Mouse (Mus musculus) lung, embryonic 15.5 days (tissue): ENCODE results near the gene Gbx2. TPM values are rescaled to one million over a fixed set of nuclear protein-coding genes. Genes with fewer than 3 reads are reported as not detected.

ENCODE experiments used
- ATAC-seq: fragments of 200-750 bp; cut with Nextera tagmentation; 2 replicates; pipeline ENCODE4 v1.8.0; 2017; ENCODE audit warnings: moderate number of reproducible peaks, borderline replicate concordance; ENCODE audit not compliant: low FRiP score, low TSS enrichment; ENCODE audit errors: extremely low read depth
- H3K27ac ChIP-seq: fragments of 300-500 bp; sonication (generic); 2 replicates; pipeline ENCODE4 v1.5.1; 2015; ENCODE audit warnings: moderate library complexity, mild to moderate bottlenecking, inconsistent platforms
- H3K27me3 ChIP-seq: fragments of 300-500 bp; sonication (generic); 2 replicates; pipeline ENCODE4 v1.6.1; 2015; ENCODE audit warnings: inconsistent platforms
- H3K36me3 ChIP-seq: fragments of 300-500 bp; sonication (generic); 2 replicates; pipeline ENCODE4 v1.6.1; 2015; ENCODE audit warnings: inconsistent platforms
- H3K4me1 ChIP-seq: fragments of 300-500 bp; sonication (generic); 2 replicates; pipeline ENCODE4 v1.6.1; 2015; ENCODE audit warnings: inconsistent platforms
- H3K4me2 ChIP-seq: fragments of 300-500 bp; sonication (generic); 2 replicates; pipeline ENCODE4 v1.6.1; 2015; ENCODE audit warnings: inconsistent platforms, mild to moderate bottlenecking, moderate library complexity
- H3K4me3 ChIP-seq: fragments of 300-500 bp; sonication (generic); 2 replicates; pipeline ENCODE4 v1.5.1; 2015; ENCODE audit warnings: mild to moderate bottlenecking, inconsistent platforms
- H3K9ac ChIP-seq: fragments of 300-500 bp; sonication (generic); 2 replicates; pipeline ENCODE4 v1.6.1; 2015; ENCODE audit warnings: inconsistent platforms
- H3K9me3 ChIP-seq: fragments of 300-500 bp; sonication (generic); 2 replicates; pipeline ENCODE4 v1.6.1; 2016; ENCODE audit warnings: inconsistent platforms
- WGBS: fragments of 180-500 bp; shearing (Covaris S2); methylation state at CpG from one replicate; pipeline ENCODE4 v1.1.7; 2015; 5-methylcytosine and 5-hydroxymethylcytosine counted together
- polyA plus RNA-seq: library from polyadenylated mRNA; unstranded; fragments of >200 nt; fragmentation: Nextera tagmentation; extraction: Ambion mirVana; gene quantifications from 2 replicates; pipeline ENCODE4 v1.2.1, GENCODE M21; 2015

Gene Gbx2
- polyA plus RNA-seq, 1 experiment from 2014 or later = 0.16 TPM

- H3K27me3 ChIP-seq = peaks cover 100% of the 10 kb centered on the region
- H3K4me2 ChIP-seq = no peak overlapping the region
- H3K9ac ChIP-seq = no peak overlapping the region
- no peaks in the 10 kb centered on the region for H3K9me3 ChIP-seq
- H3K4me1 ChIP-seq = peaks cover 18% of the 10 kb centered on the region
- no peak overlapping the region for H3K27ac ChIP-seq
- no peak for ATAC-seq
- no peak overlapping the region for H3K4me3 ChIP-seq
- 6% methylated on average over 21 of the region's 21 CpGs for WGBS
- no peaks in the 10 kb centered on the region for H3K36me3 ChIP-seq
These were observed 2.8 kb upstream of the Gbx2 start for GRCm38 (mm10) chr1:89933786-89934185.

DNA sequence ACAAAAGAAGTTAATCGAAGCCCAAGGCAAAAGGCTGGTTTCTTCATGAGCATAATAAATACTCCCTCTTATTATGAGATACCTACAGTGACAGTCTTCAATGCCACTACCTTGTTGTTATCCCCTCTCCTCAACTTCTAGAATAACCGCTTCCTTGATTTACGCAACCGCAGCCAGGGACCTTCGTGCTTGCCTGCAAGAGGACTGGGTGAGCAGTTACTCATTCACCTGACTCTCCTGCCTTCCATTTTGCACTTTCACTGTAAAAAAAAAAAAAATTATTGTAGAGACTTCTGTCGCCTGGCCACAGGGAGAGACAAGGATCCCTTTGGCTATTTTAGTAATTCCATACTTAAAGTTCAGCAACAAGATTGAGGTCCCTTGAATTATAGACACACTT, 2.0 kb upstream of the Gbx2 start:
- ATAC-seq = no peak
- no peaks in the 10 kb centered on the region for H3K36me3 ChIP-seq
- no peak overlapping the region for H3K27ac ChIP-seq
- no peak overlapping the region for H3K4me2 ChIP-seq
- WGBS = 14% methylated on average over 6 of the region's 6 CpGs
- peaks cover 18% of the 10 kb centered on the region for H3K4me1 ChIP-seq
- peaks cover 100% of the 10 kb centered on the region for H3K27me3 ChIP-seq
- no peak overlapping the region for H3K9ac ChIP-seq
- no peak overlapping the region for H3K4me3 ChIP-seq
- H3K9me3 ChIP-seq = no peaks in the 10 kb centered on the region

DNA sequence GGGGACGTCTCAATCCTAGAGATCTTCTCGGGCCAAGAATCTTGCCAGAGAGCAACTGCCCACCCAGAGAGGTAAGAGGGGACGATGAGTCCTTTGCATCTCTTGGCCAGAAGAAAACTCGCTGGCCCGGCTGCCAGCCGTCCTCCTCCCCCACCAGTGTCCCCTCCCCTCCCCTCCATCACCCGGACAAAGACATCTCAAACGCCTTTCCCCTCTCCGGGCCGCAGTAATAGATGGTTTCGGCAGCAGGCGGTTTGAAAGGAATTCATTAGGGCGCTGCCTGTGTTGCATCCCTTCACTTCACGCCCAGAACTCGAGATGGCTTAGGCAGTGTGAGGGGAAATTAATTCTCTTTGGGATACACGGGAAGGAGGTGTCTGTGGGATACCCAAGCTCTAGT, 1.6 kb upstream of the Gbx2 start:
- WGBS = 4% methylated on average over 16 of the region's 16 CpGs
- H3K9ac ChIP-seq = no peak overlapping the region
- H3K36me3 ChIP-seq = no peaks in the 10 kb centered on the region
- H3K27ac ChIP-seq = no peak overlapping the region
- H3K9me3 ChIP-seq = no peaks in the 10 kb centered on the region
- peaks cover 19% of the 10 kb centered on the region for H3K4me1 ChIP-seq
- no peak overlapping the region for H3K4me3 ChIP-seq
- H3K27me3 ChIP-seq = peaks cover 100% of the 10 kb centered on the region
- no peak overlapping the region for H3K4me2 ChIP-seq
- ATAC-seq = no peak

GRCm38 (mm10) chr1:89932021-89932423, 1.0 kb upstream of the Gbx2 start:
- H3K4me3 ChIP-seq = no peak overlapping the region

DNA sequence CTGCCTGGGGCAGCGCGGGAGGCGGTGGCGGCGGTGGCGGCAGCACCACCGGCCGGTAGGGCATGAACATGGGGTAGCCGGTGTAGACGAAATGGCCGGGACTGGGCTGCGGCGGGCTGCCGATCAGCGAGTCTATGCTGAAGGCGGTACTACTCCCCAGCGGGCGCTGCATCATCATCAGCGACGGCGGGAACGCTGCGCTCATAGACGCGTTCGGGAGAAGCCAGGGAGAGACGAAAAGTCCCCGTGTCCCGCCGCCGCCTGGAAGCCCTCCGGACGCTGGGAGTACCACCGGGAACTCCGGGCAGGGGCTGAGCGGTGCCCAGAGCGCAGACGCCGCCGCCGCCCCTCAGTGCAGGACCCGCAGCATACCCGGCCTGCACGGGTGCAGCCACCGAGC, 428 bp downstream of the Gbx2 start:
- Histone ChIP-seq H3K36me3 (no peaks in the 10 kb centered on the region), H3K27ac (no peak overlapping the region), H3K9ac (no peak overlapping the region), H3K4me2 (peak overlapping the region; percentile 83), H3K9me3 (no peaks in the 10 kb centered on the region), H3K4me3 (peak overlapping the region; percentile 46), H3K27me3 (peaks cover 100% of the 10 kb centered on the region), H3K4me1 (peaks cover 26% of the 10 kb centered on the region)
- WGBS = under 1% methylated on average over 45 of the region's 45 CpGs
- no peak for ATAC-seq

More at GRCm38 (mm10) chr1:89932021-89932423, 1.0 kb upstream of the Gbx2 start:
- H3K9me3 ChIP-seq = no peaks in the 10 kb centered on the region
- H3K4me2 ChIP-seq = peak overlapping the region; percentile 83; the same call in 1 of the 2 replicates
- H3K9ac ChIP-seq = no peak overlapping the region
- H3K36me3 ChIP-seq = no peaks in the 10 kb centered on the region
- peaks cover 25% of the 10 kb centered on the region for H3K4me1 ChIP-seq
- WGBS = 2% methylated on average over 19 of the region's 19 CpGs
- no peak overlapping the region for H3K27ac ChIP-seq
- H3K27me3 ChIP-seq = peaks cover 100% of the 10 kb centered on the region
- ATAC-seq = no peak

DNA sequence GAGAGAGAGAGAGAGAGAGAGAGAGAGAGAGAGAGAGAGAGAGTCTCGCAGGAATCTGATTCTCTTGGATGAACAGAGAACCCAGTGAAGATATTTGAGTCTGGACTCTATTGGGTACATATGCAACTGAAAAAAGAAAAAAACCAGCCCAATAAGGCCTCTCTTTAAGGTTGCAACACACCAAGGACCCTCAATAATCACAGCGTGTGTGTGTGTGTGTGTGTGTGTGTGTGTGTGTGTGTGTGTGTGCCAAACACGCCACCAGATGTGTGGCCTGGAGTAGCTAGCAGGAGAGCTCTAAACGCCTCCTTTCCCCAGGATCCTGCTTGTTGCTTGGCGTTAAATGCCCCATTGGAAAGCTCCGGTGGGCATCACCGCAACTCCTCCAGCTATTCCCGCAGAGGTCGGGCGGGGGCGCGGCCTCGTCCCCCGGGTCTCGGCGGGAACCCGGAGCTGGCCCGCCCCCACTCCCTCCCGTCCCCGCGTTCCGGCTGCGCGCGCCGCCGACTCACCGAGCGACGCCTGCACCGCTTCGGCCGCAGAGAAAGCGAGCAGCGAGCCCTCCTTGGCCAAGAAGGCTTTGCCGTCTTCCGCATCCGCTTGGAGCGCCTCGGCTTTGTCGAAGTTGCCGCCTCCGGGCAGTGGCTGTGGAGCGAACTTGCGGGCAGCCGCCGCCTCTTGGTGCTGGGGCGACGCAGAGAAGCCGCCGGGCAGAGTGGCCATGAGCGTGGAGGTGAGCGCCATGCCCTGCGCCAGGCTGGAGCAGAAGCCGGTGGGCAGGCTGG, 1.1 kb downstream of the Gbx2 start:
- under 1% methylated on average over 50 of the region's 55 CpGs for WGBS
- Histone ChIP-seq H3K9ac (no peak overlapping the region), H3K4me3 (peak overlapping the region; percentile 46), H3K36me3 (no peaks in the 10 kb centered on the region), H3K27me3 (peaks cover 100% of the 10 kb centered on the region), H3K4me1 (peaks cover 26% of the 10 kb centered on the region), H3K9me3 (no peaks in the 10 kb centered on the region), H3K27ac (no peak overlapping the region), H3K4me2 (peak overlapping the region; percentile 83)
- ATAC-seq = no peak

GRCm38 (mm10) chr1:89929181-89929580, 1.8 kb downstream of the Gbx2 start:
- no peak overlapping the region for H3K27ac ChIP-seq
- peaks cover 100% of the 10 kb centered on the region for H3K27me3 ChIP-seq
- no peaks in the 10 kb centered on the region for H3K9me3 ChIP-seq
- peaks cover 26% of the 10 kb centered on the region for H3K4me1 ChIP-seq
- H3K9ac ChIP-seq = no peak overlapping the region
- H3K4me3 ChIP-seq = 0 out of 2 replicates have a peak overlapping the region, but pooled peaks have one; percentile 4
- no peak for ATAC-seq
- no peaks in the 10 kb centered on the region for H3K36me3 ChIP-seq
- WGBS = 4% methylated on average over 6 of the region's 6 CpGs
- H3K4me2 ChIP-seq = peak overlapping the region; percentile 16; the same call in 1 of the 2 replicates

DNA sequence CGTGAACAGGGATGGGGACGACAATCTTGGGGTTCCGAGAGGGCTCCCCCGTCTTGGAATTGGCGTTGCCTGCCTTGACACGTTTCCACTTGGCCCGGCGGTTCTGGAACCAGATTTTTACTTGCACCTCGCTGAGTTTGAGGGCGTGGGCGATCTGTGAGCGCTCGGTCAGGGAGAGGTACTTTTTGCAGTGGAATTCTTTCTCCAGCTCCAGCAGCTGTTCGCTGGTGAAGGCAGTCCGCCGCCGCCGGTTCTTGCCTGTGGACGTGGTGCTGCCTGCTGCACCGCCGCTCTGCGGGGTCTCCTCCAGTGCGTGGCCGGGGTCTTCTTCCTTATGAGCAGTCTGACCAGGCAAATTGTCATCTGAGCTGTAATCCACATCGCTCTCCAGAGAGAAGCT, 2.3 kb downstream of the Gbx2 start:
- Histone ChIP-seq H3K9me3 (no peaks in the 10 kb centered on the region), H3K4me1 (peaks cover 26% of the 10 kb centered on the region), H3K4me3 (peak overlapping the region; percentile 4; the same call in 1 of the 2 replicates), H3K36me3 (no peaks in the 10 kb centered on the region), H3K9ac (no peak overlapping the region), H3K4me2 (peak overlapping the region; percentile 16; the same call in 1 of the 2 replicates), H3K27ac (no peak overlapping the region), H3K27me3 (peaks cover 100% of the 10 kb centered on the region)
- WGBS = 11% methylated on average over 25 of the region's 25 CpGs
- no peak for ATAC-seq

DNA sequence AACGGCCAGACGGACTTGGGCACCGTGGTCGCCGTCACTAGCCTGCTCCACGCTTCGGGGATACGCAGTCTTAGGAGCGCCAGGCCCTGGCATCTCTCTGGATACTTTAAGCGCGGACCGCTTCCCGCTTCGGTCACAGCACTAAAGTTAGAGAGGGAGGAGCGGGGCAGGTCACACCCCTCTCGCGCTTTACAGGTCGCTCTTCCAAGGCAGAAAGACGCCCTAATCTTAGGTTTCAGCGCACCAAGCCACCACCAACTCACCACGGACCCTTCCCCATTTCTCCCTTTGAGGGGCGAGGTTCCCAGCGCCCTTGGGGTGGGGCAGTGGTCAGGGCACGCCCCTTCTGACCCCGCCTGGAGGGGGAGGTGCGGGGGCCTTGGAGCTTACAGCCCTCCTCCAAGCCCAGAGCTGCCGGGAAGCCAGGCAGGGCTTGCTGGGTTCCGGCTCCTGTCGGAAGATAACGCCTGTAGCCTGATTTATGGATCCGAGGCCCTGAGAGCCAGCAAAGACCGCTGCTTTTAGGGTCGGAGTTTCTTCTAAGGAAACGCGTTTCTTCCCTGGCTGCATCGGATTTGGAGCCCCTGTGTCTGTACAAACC, 3.8 kb downstream of the Gbx2 start:
- H3K36me3 ChIP-seq = no peaks in the 10 kb centered on the region
- no peaks in the 10 kb centered on the region for H3K9me3 ChIP-seq
- H3K27ac ChIP-seq = no peak overlapping the region
- peak overlapping the region; percentile 59 for H3K4me2 ChIP-seq
- no peak for ATAC-seq
- H3K4me3 ChIP-seq = peak overlapping the region; percentile 30
- peaks cover 35% of the 10 kb centered on the region for H3K4me1 ChIP-seq
- WGBS = 3% methylated on average over 36 of the region's 36 CpGs
- H3K9ac ChIP-seq = no peak overlapping the region
- peaks cover 100% of the 10 kb centered on the region for H3K27me3 ChIP-seq

DNA sequence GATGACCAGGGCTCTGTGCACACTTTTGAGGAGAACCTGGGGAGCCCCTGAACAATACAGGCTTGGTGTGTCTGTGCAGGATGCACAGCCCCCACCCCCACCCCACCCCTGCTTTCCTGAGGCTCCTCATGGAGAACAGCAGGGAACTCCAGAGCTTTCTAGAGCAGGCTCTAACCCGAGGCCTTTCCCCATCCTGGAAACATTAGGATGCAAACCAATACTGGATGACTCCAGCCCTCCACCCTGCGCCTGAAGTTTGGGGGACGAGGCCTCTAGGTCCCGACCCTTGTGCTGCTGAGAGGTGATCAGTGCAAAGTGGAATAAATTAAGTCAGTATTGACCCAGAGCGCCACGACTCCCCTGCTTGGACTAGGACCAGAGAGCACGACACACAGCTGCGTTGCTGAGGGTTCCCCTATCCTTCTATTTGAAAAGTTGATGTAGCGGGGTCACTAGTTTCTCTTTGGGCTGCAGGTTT, 4.4 kb downstream of the Gbx2 start:
- Histone ChIP-seq H3K9me3 (no peaks in the 10 kb centered on the region), H3K4me2 (peak overlapping the region; percentile 59), H3K36me3 (no peaks in the 10 kb centered on the region), H3K27me3 (peaks cover 100% of the 10 kb centered on the region), H3K4me3 (peak overlapping the region; percentile 30), H3K4me1 (peaks cover 35% of the 10 kb centered on the region), H3K9ac (no peak overlapping the region), H3K27ac (no peak overlapping the region)
- ATAC-seq = no peak
- 17% methylated on average over 9 of the region's 9 CpGs for WGBS

- Histone ChIP-seq H3K27me3 (peaks cover 100% of the 10 kb centered on the region), H3K27ac (no peak overlapping the region), H3K36me3 (no peaks in the 10 kb centered on the region), H3K9me3 (no peaks in the 10 kb centered on the region), H3K9ac (no peak overlapping the region), H3K4me2 (no peak overlapping the region), H3K4me3 (no peak overlapping the region), H3K4me1 (peaks cover 26% of the 10 kb centered on the region)
- no peak for ATAC-seq
- 32% methylated on average over 12 of the region's 12 CpGs for WGBS
These were observed 5.3 kb downstream of the Gbx2 start for GRCm38 (mm10) chr1:89925501-89926190.

DNA sequence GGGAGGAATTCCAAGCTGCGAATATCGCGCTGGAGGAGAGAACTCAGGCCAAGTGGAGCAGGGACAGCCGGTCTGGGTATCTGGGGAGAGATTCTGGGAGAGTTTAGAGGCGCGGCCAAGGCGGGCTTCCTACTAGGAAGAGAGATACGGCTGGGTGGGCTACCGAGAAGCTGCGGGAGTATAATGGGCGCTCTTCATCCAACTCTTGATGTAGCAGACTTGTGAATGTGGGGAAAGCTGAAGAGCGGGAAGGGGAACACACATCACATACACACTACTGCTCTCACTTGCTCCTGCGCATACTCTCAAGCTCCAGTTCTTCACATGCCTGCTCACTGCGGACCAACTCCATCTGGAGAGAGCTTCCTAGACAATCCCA, 7.3 kb downstream of the Gbx2 start:
- no peaks in the 10 kb centered on the region for H3K9me3 ChIP-seq
- ATAC-seq = no peak
- H3K9ac ChIP-seq = no peak overlapping the region
- H3K4me2 ChIP-seq = peak overlapping the region; percentile 41; the same call in 1 of the 2 replicates
- H3K4me1 ChIP-seq = peaks cover 18% of the 10 kb centered on the region
- no peaks in the 10 kb centered on the region for H3K36me3 ChIP-seq
- H3K27ac ChIP-seq = no peak overlapping the region
- H3K4me3 ChIP-seq = no peak overlapping the region
- WGBS = 15% methylated on average over 14 of the region's 14 CpGs
- H3K27me3 ChIP-seq = peaks cover 100% of the 10 kb centered on the region
